In genomic region chr4:122882544-122882943, GRCm38 (mm10) we compare ENCODE assay signal across 21 mouse cellular contexts. TPM values are rescaled to one million over a fixed set of nuclear protein-coding genes. Genes with fewer than 3 reads are reported as not detected.
DNase-seq lines count a peak whose midpoint lies in the region; ATAC-seq and TF ChIP-seq lines count a peak whose summit lies in the region.
"Had no signal": no experiment of that assay in that cellular context is flagged by ENCODE, and none has a peak within 500 bp of the region (broad histone marks: within the 10 kb centered on the region; RNA-seq: fewer than 3 reads in every experiment).

No protein-coding gene starts in this region.

- H3K9me3 ChIP-seq in stomach, postnatal 0 days (ENCODE audit: control insufficient read depth, low read length): no peaks in the 10 kb centered on the region
- H3K9me3 ChIP-seq: embryonic facial prominence, embryonic 12.5 days; forebrain, embryonic 15.5 days; G1E; hindbrain, embryonic 12.5 days; neural tube, embryonic 12.5 days had no signal

- H3K9ac ChIP-seq in stomach, postnatal 0 days (ENCODE audit: low read length): no peak overlapping the region
- H3K9ac ChIP-seq: embryonic facial prominence, embryonic 12.5 days; forebrain, embryonic 15.5 days; hindbrain, embryonic 12.5 days; neural tube, embryonic 12.5 days had no signal

- peak overlapping the region; percentile 72 for H3K27ac ChIP-seq in left cerebral cortex, adult 2 months
- H3K27ac ChIP-seq in embryonic fibroblast, embryonic 13.5 days (ENCODE audit: insufficient read depth, low read length): no peak overlapping the region
- H3K27ac ChIP-seq in stomach, postnatal 0 days (replicated peaks): no peak overlapping the region
- H3K27ac ChIP-seq: embryonic facial prominence, embryonic 12.5 days; forebrain, embryonic 15.5 days; hindbrain, embryonic 12.5 days; neural tube, embryonic 12.5 days had no signal

- H3K36me3 ChIP-seq in stomach, postnatal 0 days (ENCODE audit: control insufficient read depth, insufficient read depth, low read length): no peaks in the 10 kb centered on the region
- H3K36me3 ChIP-seq: embryonic facial prominence, embryonic 12.5 days; forebrain, embryonic 15.5 days; hindbrain, embryonic 12.5 days; neural tube, embryonic 12.5 days had no signal

- TF ChIP-seq CTCF in left cerebral cortex, adult 2 months (IDR thresholded peaks at IDR 0.05): no peak
- TF ChIP-seq CTCF in embryonic fibroblast, embryonic 13.5 days (IDR thresholded peaks at IDR 0.05; ENCODE audit: borderline replicate concordance, insufficient read depth, low read length): no peak
- no peak for TF ChIP-seq CTCF in stomach, postnatal 0 days (IDR thresholded peaks at IDR 0.05; ENCODE audit: low read depth)

- no peaks in the 10 kb centered on the region for H3K27me3 ChIP-seq in stomach, postnatal 0 days (ENCODE audit: control insufficient read depth, insufficient read depth, low read length)
- H3K27me3 ChIP-seq: embryonic facial prominence, embryonic 12.5 days; forebrain, embryonic 15.5 days; hindbrain, embryonic 12.5 days; neural tube, embryonic 12.5 days had no signal

- H3K4me2 ChIP-seq in stomach, postnatal 0 days (replicated peaks; ENCODE audit: low read depth): no peak overlapping the region
- H3K4me2 ChIP-seq: embryonic facial prominence, embryonic 12.5 days; forebrain, embryonic 15.5 days; hindbrain, embryonic 12.5 days; midbrain, embryonic 11.5 days; neural tube, embryonic 12.5 days had no signal

- intact Hi-C loops in left cerebral cortex, adult 2 months (cut with DNase I): loop anchor here (5.0 kb wide), 1 partner anchor 170 kb away; no protein-coding TSS in a partner anchor
- intact Hi-C loops in left cerebral cortex, postnatal 10 days (cut with DNase I): no loop called here

- ATAC-seq in frontal cortex, adult (ENCODE audit: low TSS enrichment): peak; percentile 15; the same call in 1 of the 2 replicates
- ATAC-seq in stomach, postnatal 0 days (ENCODE audit: low FRiP score, low TSS enrichment): no peak
- ATAC-seq: forebrain, embryonic 15.5 days; inflammation-experienced regulatory T-cells, adult 6 months had no signal

- no peak for TF ChIP-seq POLR2A in embryonic fibroblast, embryonic 13.5 days (IDR thresholded peaks at IDR 0.05; ENCODE audit: low read depth, low read length)

- no peak for TF ChIP-seq EP300 in stomach, postnatal 0 days (optimal IDR thresholded peaks at IDR 0.05)

- 55% methylated on average over 3 of the region's 3 CpGs for WGBS in stomach, postnatal 0 days

- no peak for DNase-seq in frontal cortex, postnatal 36 days (ENCODE audit: low spot score in 2 of 2)
- DNase-seq in left cerebral cortex, adult 2 months (ENCODE audit: extremely low spot score in 1 of 2, low spot score in 2 of 2): no peak
- no peak for DNase-seq in left cerebral cortex, postnatal 10 days (ENCODE audit: extremely low spot score in 1 of 2, low spot score in 2 of 2)
- DNase-seq in 3T3-L1 (ENCODE audit: low read depth, low spot score): peak; percentile 45
- DNase-seq in ovary, postnatal 14 days (ENCODE audit: low spot score): no peak
- no peak for DNase-seq in stomach, postnatal 0 days (ENCODE audit: low spot score)
- DNase-seq: adrenal gland, postnatal 25 days; cerebellum, adult 18-20 months; kidney, adult 2 months; kidney, postnatal 10 days; lung, adult 2 months; thymus, adult 18-20 months had no signal

- H3K4me1 ChIP-seq in embryonic fibroblast, embryonic 13.5 days (ENCODE audit: control insufficient read depth, insufficient read depth, low read length): peaks cover 11% of the 10 kb centered on the region
- H3K4me1 ChIP-seq in stomach, postnatal 0 days (replicated peaks; ENCODE audit: control insufficient read depth, insufficient read depth): peaks cover 15% of the 10 kb centered on the region

- no peak overlapping the region; the same call in 1 of the 2 replicates for H3K4me3 ChIP-seq in left cerebral cortex, adult 2 months
- peak overlapping the region; percentile 17; the same call in 1 of the 2 replicates for H3K4me3 ChIP-seq in embryonic fibroblast, embryonic 13.5 days (ENCODE audit: insufficient read depth, low read length)
- H3K4me3 ChIP-seq in stomach, postnatal 0 days (ENCODE audit: low read depth, low read length): no peak overlapping the region
- H3K4me3 ChIP-seq: embryonic facial prominence, embryonic 12.5 days; forebrain, embryonic 15.5 days; hindbrain, embryonic 12.5 days; neural tube, embryonic 12.5 days had no signal

RNA-seq across cellular contexts. Expression of gene Cap1, which starts 3.3 kb away (rescaled TPM):
- total RNA-seq in left cerebral cortex, adult 2 months (2021): 100 to 1,000 TPM; 260 to 281 TPM
- total RNA-seq in left cerebral cortex, postnatal 10 days (2021): 100 to 1,000 TPM; 203 to 204 TPM
- polyA plus RNA-seq in embryonic fibroblast, embryonic 13.5 days (2011; ENCODE audit: insufficient read length, low read depth, missing spikeins): 317 and 412 TPM in 2 replicates
- polyA plus RNA-seq in stomach, postnatal 0 days (2015; fragmentation: Nextera tagmentation; extraction: Ambion mirVana): 53.2 and 56.2 TPM in 2 replicates

RNA-seq across cellular contexts. Expression of gene Ppt1, which starts 46.5 kb away (rescaled TPM):
- total RNA-seq in left cerebral cortex, adult 2 months (2021): 10 to 100 TPM; 97.2 to 97.7 TPM
- 10 to 100 TPM; 74.2 to 77.4 TPM for total RNA-seq in left cerebral cortex, postnatal 10 days (2021)
- 66.8 and 75.8 TPM in 2 replicates for polyA plus RNA-seq in embryonic fibroblast, embryonic 13.5 days (2011; ENCODE audit: insufficient read length, low read depth, missing spikeins)
- 46.8 and 50.7 TPM in 2 replicates for polyA plus RNA-seq in stomach, postnatal 0 days (2015; fragmentation: Nextera tagmentation; extraction: Ambion mirVana)
